Mouse (Mus musculus): Measurements from ENCODE around the gene Pifo.

- TF ChIP-seq GATA1 (IDR thresholded peaks at IDR 0.05; ENCODE audit: borderline replicate concordance, low read length) = no peak
- 0 out of 2 replicates have a peak, but pooled peaks have one; percentile 38 for TF ChIP-seq FLI1 (IDR thresholded peaks at IDR 0.05; ENCODE audit: low read length)
These were observed 55.4 kb downstream of the Pifo start, which contains the start of gene Wdr77 for GRCm38 (mm10) chr3:105958974-105959580.
